Mouse (Mus musculus): ENCODE results near the gene Dmgdh.
A peak's percentile ranks its signal among the peaks of the same experiment; 100 is the strongest.

Dmgdh gene

DNA sequence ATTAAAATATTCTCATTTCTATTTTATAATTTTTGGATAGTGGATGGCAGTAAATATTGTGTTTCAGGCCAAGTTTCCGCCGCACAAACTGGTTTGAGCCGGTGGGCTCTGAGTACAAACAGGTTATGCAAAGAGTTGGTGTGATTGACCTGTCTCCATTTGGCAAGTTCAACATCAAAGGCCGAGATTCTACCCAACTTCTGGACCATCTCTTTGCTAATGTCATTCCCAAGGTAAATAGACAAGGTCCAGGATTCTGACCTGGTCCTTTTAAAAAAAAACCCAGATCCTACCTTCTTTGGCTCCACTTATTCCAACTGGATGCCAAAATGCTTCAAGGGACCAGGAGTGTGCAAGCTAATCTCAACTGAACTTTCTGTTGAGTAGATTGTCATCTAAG lies 37.0 kb downstream of the Dmgdh start:
- no peak for DNase-seq

DNA sequence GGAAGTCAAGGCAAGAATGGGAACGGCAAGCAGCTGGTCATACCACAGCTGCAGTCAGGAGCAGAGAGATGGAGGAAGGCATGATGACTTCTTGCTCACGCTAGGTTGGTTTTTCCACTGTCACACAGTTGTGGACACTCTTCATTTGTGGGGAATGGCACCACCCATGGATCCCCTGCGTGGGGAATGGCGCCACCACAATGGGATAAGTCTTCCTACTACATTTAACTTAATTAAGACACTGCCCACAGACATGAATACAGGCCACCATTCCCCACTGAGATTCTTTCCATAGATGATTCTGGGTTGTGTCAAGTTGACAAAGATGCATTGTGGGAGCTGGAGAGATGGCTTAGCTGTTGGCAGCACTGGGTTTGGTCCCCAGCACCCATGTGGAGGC lies 38.1 kb downstream of the Dmgdh start:
- no peak for DNase-seq

DNA sequence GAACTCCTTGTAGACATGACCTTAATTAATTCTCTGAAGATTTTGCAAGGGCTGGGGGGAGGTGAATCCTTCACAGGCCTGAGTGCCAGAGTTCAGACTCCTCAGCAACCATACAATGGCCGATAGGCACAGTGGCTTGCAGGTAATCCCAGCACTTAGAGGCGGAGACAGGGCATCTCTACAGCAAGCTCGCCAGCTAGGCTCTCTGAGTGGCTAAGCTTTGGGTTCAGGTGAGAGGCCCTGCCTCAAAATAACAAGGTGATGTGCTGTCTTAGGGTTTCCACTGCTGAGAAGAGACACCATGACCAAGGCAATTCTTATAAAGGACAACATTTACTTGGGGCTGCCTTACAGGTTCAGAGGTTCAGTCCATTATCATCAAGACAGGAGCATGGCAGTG lies 39.6 kb downstream of the Dmgdh start:
- DNase-seq = no peak

DNA sequence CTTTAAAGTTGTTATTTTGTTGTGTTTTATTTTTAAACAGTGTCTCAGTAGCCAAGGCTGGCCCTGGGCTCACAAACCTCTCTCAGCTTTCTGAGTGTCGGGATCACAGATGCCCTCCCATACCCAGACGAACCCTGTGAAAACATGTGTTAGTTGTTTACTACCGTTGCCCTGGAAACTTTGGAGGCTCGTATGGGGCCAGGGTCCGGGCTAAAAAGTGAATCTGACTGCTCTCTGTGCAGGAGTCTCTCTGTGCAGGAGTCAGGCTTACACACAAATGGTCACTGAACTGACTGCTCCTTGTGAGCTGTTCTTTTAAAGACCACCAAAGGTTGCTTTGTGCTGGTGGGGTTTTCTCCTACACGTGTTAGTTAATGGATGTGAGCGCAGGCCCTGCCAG lies 42.9 kb downstream of the Dmgdh start:
- no peak for DNase-seq

DNA sequence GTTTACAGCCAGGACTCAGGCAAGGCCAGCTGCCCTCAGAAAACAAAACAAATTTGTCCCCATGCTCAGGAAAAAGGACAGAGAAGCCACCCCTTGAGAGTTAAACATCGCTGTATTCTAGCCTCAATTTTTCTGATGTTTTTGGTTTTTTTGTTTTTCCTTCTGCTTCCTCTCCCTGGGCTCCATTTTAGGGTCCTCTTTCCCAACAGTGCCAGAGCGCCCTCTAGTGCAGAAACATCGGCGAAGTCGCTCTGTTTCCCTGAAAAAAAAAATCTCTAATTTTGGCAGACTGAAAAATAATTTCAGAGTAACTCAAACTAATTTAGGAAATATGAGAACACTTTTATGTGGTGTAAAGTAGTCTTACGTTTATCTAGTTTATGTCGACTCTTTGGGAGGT lies 44.7 kb downstream of the Dmgdh start:
- peak; percentile 85 to 94 for DNase-seq

DNA sequence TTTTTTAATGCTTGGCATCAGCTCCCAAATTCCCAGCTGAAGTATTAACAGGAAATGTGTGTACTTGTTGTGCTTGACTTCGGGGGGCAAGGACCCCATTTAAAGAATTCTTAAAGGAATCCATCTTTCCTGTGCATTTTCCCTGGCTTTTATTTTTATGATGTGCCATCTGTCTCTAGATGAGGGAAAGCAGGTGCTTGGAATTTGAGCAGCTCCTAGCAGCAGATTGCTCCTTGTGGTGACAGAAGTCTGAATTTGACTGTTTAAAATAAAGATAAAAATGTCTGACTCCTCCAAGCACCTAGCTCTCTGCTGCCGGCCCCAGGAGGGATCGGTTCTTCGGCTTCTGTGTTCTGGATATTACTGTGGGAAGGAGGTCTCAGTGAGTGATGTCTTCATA lies 47.7 kb downstream of the Dmgdh start:
- DNase-seq = no peak

DNA sequence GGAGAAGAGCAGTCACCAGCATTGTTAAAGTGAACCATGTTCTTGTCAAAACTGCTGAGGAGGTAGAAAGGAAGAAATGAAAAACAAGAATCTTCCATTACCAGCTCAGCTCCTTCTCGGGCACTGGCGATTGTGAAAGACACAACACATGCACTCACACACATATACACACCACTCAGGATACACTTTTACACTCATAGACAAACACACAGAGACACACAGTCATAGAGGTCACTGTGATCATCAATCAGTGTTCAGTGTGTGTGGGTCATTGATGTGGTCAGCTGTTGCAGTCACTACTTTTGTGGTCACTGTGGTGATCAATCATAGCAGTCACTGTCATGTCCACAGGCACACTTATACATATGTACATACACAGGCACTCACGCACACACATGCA lies 49.2 kb downstream of the Dmgdh start:
- DNase-seq = no peak

DNA sequence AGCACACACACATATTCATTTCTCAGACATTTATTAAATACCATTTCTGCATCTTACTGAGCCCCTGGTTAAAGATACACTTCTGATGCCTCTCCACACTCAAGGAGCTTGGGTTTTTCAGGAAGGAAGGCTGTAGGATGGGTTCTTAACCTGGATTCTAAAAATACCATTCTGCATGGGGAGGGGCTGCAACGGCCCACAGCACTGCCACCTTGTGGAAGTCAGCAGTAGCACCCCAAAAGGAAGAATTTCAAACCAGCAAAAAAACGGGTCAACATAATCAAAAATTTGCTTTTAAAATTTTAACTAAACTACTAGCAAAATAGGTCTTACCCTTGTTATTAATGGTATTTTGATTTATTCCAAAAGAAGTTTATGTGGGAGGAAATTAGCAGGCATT lies 50.0 kb downstream of the Dmgdh start:
- peak; percentile 66 to 69 for DNase-seq

DNA sequence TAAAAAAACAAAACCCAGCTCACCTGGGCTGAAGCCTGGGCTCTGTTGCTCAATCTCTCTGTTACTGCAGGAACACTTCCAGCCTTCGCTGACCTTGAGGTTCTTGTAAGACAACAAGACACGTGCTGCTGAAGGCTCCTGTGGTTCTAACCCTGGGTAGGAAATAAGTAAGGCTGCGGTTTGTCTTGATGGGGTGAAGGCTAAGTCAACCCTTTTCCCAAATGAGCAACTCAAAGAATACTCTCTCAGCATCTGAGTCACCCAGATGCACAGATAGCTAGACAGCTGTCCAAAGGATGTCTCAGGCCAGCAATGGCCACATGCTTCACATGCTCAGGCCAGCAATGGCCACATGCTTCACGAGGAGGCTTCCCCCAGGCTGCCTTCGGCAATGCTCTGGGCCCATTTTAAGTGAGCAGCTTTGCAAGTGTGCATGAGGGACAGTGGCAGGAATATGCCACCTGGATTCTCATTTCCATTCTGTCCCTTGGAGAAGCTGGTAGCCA lies 61.0 kb downstream of the Dmgdh start:
- no peak for DNase-seq

DNA sequence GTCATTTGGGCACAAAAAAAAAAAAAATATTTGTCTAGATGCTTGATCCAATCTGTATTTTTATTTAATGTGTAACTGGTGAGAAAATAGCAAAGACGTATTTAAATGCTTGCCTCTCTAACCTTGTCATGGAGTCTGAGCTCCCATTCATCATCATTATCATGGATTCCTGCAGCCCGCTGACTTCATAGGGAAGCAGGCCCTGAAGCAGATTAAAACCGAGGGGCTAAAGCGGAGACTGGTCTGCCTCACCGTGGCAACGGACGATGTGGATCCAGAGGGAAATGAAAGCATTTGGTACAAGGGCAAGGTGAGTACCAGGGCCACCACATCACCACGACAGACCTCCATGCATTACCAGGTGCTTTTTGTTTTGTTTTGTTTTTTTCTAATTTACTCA lies 69.9 kb downstream of the Dmgdh start:
- DNase-seq = no peak

DNA sequence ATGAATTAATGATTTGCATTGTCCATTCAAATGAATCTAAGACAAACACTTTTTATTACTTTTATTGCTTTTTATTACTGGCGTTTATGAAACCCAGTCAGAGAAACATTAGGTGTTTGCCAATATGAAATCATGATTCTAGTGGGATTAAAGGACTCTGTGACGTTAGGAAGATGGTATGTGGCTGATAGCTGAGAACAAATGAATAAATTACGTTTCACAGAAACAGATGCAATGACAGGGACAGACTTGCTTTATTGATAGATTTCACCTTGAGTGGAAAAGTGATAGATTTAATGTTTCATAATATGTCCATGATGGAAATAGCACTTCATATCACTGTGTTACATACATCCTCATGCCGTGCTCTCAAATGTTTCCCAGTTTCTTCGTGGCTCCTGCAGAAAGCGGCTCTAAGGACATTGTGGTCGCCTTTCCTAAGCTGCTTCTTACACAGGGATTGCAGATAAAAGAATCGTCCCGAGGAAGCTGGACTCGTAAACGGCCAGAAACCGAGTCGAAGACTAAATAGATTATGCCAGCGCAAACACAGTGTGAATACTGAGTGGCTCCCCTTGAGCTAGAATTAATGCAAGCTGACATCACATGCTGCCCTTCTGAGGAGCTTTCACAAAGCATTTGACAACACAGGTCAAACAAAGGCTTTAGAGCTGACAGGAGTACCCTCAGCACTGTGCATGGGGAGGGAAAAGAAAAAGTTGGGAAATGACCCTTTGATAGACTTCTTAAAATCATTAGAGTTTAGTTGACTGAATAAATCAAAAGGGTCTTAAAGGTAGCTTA lies 78.6 kb downstream of the Dmgdh start:
- no peak for DNase-seq

DNA sequence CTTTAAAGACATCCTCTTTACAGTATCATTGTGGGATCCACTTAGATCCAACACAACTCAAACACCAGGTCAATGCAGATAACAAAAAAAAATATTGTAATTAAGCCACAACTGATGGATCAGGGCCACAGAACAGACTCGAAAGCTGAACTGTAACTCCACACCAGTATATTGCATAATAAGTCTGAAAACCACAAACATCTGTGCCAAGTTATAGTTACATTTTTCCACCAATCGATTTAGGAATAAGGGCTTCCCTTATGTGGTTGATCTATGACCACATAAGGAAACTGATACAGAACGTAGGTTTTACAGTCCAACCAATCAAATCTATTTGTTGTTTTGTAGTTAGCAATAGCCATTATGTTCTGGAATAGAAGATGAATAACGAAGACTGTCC lies 80.9 kb downstream of the Dmgdh start:
- DNase-seq = no peak

DNA sequence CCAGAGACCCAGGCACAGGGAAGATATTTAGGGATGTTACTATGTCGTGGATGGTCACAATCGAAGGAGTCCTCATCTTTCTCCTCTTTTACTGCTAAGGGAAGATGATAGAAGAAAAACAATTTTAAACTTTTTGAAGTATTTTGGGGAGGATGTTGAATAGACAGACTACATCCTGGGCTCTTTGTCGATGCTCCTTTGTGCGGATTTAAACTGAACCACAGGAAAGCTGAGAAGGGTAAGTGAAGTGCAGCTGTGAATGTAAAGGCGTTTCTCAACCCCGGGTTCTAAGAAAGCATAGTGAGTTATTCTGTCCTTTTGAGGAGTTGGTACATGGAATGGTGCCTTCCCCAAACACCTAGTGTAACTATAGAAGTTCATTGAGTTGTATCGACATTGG lies 82.4 kb downstream of the Dmgdh start:
- DNase-seq = no peak

DNA sequence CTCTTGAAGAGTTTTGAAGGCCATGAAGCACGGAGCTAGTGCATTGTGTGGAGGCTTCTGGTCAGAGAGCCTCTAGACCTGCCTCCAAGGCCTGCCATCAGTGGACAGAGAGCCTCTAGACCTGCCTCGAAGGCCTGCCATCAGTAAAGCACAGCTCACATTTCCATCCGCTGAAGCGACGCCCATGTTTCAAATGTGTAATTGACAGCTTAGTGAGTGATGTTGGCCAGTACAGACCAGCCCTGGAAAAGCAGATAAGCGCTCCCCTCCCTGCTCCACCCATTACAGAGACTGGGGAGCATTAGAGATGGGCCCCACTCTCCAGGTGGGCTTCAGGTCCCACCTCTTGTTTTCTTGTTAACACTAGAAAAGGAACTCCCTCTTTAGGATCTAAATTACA lies 83.3 kb downstream of the Dmgdh start:
- no peak for DNase-seq

DNA sequence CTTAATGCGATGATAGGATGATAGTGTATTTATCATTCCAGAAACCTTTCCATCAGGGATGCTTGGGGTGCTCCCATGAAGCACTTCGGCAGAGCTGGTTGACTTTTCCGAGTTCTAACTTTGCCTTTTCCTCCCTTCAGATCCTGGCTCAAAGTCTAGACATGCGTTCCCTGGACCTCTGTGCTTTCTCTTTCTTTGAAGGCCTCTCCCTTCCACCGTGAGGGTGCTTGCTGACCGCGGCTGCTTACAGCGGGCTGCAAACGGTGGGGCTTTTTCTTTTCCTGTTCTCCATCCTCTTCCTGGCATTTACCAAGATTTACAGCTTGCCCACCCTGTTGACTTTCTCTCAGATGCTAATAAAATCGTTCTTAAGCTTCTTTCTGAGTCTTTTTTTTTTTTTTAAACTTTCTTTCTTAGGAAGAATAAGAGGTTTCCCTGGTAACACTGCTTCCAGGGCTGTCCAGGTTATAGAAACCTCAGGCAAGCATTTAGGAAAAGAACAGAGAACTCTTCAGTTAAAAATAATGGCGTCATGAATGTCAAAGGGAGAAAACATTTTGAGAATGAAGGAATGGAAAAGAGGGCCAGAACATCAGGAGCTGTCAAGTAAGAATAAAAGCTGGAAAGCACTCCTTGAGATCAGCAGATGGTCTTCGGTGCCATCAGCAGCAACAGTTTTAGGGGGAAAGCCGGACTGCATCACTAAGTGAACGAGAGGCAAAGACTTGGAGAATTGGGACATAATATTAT lies 84.1 kb downstream of the Dmgdh start:
- no peak for DNase-seq

DNA sequence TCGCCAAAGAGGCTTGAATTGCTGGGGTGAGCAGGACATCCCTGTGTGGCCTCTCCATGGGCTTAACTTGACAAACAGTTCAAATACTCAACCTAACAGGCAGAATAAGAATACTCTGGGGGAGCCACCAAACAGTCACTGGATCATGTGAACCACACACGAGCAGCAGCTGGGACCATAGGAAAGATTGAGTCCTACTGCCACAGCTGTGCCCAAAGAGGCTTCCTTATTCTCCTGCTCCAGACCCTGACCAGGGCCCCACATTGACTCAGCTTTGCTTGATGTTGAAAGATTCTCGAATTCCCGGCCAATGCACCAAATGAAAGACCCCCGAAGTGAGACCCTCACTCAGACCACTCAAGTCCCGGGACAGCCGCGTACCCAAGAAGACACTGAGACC lies 87.6 kb downstream of the Dmgdh start:
- DNase-seq = no peak

DNA sequence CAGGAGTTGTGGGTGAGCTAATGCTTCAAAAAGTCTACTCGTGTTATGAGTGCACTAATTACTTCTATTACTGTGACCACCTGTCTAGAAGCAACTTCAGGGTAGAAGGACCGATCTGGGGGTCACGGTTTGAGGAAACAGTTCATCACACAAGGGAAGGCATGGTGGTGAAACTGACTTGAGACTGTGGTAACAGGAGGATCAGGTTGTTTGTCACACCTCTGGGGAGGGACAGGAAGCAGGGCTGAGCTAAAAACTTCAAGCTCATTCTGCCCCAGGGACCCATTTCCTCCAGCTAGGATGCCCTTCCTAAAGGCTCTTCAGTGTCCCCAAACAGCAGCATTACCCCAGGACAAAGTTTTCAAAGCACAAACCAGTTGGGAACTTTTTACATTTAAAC lies 88.6 kb downstream of the Dmgdh start:
- DNase-seq = no peak

DNA sequence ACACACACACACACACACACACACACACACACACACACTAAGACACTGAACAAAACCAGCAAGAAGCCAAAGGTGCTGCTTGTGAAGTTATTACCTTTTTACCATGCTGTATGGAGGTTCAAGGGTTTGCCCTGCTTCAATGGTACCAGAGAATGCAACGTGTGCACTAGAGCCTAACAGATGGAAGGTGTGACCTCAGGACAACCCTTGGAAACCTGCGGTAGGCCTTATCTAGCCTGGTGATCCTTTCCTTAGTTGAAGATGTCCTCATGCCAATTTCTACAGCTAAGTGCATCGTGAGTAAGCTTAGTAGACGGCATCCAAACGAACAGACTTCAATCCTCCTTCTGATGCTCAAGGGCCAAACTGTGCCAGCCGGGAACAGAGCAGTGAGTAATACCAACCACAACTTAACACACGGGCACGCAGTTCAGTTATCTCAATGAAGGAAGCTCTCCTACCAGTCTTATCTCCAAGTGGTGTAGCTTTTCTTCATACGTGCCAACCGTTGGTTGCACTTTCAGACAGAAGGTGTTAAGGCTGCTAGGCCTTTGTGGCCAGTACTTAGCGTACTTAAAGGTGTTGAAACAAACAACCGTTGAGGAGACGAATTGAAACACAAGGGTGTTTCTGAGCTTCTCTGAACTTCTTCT lies 90.2 kb downstream of the Dmgdh start:
- DNase-seq = no peak

DNA sequence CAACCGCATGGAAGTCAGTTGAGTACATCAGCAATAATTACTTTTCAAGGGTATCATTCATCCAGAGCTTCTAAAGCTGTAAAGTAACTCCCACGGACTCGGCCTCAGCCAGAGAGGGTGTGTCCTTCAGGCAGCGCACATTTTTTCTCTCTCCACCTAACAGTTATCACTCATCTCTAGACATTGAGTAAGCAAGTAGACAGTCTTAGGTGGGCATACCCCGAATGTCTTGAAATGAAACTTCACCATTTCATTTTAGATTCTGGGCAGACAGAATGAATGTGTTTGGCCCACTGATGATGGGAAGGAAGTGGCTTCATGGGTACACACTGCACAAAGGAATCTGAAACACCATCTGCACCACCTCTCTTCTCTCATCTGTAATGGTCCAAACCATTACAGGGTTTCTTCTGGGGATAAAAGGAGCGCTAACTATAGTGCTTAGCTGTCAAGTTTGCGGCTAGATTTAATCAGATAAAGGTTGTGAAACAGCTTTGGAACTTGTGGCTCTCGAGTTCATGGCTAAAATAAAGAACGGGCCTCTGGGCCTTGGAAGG lies 96.9 kb downstream of the Dmgdh start:
- no peak for DNase-seq

DNA sequence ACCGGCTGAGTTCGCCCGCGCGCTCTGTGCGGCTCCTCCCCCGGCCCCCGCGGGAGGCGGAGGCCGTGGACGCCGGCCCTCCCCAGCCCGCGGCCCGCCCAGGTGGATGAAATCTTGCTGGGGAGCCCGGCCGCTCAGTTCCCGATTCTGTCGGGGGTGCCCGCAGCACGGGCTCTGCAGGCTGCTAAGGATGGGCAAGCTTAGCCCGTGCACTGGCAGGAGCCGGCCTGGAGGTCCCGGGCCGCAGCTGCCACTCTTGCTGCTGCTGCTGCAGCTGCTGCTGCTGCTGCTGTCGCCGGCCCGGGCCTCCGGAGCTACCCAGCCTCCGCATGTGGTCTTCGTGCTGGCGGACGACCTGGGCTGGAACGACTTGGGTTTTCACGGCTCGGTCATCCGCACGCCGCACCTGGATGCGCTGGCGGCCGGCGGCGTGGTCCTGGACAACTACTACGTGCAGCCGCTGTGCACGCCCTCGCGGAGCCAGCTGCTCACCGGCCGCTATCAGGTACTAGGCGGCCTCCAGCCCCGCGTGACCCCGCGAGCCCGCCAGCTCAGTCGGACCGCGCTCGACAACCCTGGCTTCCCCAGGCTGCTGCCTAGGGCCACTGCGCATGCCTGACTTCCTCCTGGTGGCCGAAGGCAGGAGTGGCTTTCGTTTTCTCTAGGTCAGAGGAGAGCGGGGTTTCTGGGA lies 97.5 kb downstream of the Dmgdh start, which contains the start of gene Arsb:
TSS of gene Arsb (plus strand) at position 43 of the 691 bp plus-strand sequence.
- peak; percentile 92 for DNase-seq

DNA sequence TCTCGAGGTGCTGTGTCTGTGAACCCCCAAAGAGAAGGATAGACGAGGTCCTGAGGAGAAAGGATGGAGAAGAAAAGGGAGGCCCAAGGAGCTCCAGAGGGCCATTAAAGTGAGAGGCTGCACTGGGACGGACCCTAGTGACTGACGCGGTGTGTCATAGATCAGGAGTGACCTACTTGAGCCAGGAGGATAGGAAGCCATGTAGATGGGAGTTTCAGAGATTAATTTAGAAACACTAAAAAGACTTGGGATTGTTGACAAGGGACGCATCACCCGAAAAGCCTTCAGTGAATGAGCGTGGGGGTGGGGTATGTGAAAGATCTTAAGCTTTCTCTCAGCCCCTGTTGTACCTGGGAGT lies 98.0 kb downstream of the Dmgdh start:
- DNase-seq = no peak

DNA sequence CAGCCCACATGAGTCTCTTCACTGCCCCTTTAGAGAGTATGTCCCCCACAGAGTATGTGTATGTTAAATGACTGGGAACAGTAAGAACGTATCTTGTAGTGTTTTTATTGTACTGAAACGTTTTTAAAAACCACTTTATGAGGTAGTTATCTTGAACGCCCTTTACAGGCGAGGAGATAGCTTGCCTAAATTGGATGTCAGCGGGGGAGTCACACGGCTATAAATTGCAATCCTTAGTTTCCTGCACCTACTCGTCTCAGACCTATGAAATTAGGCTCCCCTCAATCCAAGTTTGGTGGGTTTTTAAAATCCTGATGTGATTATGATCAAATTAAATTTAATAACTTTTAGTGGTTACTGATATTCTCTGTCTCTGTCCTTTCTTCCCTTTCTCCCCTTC lies 98.6 kb downstream of the Dmgdh start:
- DNase-seq = no peak

Data from cerebellum, postnatal 14 days (tissue).